Mouse (Mus musculus): ENCODE results near the gene Sbno1. TPM values are rescaled to one million over a fixed set of nuclear protein-coding genes. Genes with fewer than 3 reads are reported as not detected.
A peak's percentile ranks its signal among the peaks of the same experiment; 100 is the strongest.

The Sbno1 gene
- polyA plus RNA-seq, 1 experiment from 2014 or later = 90.3 TPM

DNA sequence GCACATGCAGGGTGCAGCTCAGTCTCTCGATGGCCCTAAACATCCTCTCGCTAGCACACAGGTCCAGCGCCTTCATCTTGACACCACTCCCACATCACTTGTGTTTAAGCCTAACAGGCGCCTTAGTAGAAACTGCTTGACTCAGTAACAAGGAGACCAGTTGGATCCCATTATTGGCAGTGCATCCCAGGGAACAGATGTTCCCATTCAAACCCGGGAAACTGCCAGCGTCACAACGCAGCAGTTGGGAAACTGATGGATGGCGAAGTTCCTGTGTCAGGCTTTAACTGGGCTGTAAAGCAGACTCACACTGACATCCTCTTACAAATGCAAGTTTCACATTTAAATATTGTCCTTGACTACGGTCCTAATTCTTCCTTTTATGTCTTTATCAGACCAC, 87.9 kb downstream of the Sbno1 start:
- Histone ChIP-seq H3K9me3 (replicated peaks) (no peaks in the 10 kb centered on the region), H3K27me3 (ENCODE audit: low read depth, poor library complexity, severe bottlenecking) (no peaks in the 10 kb centered on the region), H3K4me3 (no peak overlapping the region), H3K27ac (replicated peaks) (no peak overlapping the region), H3K36me3 (peaks cover 29% of the 10 kb centered on the region), H3K4me1 (peaks cover 27% of the 10 kb centered on the region)
- WGBS = 82% methylated on average over 9 of the region's 9 CpGs
- DNase-seq (ENCODE audit: low spot score) = no peak

DNA sequence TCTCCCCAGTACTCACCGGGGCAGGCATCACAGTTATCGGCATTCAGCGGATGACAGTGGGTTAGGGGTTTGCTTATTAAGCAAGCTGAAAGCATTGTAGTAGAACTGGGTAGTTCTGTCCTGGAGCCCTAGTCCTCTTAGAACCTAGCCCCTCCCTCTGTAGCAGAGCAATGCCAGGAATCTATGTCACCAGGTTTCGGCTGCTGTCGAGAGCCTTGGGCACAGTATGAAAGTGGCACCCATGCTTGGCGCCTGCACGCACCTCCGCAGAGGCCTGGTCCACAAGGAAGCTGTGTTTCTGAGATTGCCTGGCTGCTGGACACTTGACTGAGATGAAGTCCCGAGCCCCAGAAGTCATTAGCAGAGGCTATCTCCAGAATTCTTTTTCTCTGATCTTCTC, 88.7 kb downstream of the Sbno1 start:
- Histone ChIP-seq H3K27ac (replicated peaks) (peak overlapping the region; percentile 28; the same call in 1 of the 2 replicates), H3K9me3 (replicated peaks) (no peaks in the 10 kb centered on the region), H3K36me3 (peaks cover 29% of the 10 kb centered on the region), H3K27me3 (ENCODE audit: low read depth, poor library complexity, severe bottlenecking) (no peaks in the 10 kb centered on the region), H3K4me3 (no peak overlapping the region), H3K4me1 (peaks cover 27% of the 10 kb centered on the region)
- DNase-seq (ENCODE audit: low spot score) = no peak
- WGBS = 90% methylated on average over 9 of the region's 9 CpGs

DNA sequence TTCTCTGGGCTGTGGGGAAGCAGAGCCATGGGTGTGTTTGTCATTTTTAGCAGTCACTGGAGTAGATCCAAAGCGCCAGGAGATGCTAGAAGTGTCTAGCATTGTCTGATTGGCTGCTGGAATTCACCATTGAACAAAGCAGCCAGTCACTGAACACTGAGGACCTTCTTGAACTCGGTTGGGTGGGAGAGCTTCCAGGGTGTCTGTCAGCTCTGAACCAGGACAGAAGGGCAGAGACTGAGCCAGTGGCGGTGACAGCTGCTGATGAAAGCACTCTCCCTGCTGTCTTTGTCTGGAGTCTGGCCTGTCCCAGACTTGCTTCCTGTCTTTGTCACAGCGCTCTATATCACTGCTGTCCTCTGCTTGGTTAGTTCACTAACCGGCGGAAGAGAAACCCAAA, 91.4 kb downstream of the Sbno1 start:
- WGBS = 59% methylated on average over 6 of the region's 6 CpGs
- Histone ChIP-seq H3K27me3 (ENCODE audit: low read depth, poor library complexity, severe bottlenecking) (no peaks in the 10 kb centered on the region), H3K9me3 (replicated peaks) (no peaks in the 10 kb centered on the region), H3K36me3 (peaks cover 10% of the 10 kb centered on the region), H3K27ac (replicated peaks) (peak overlapping the region; percentile 67), H3K4me3 (0 out of 2 replicates have a peak overlapping the region, but pooled peaks have one; percentile 1), H3K4me1 (peaks cover 27% of the 10 kb centered on the region)
- peak; percentile 38 for DNase-seq (ENCODE audit: low spot score)

DNA sequence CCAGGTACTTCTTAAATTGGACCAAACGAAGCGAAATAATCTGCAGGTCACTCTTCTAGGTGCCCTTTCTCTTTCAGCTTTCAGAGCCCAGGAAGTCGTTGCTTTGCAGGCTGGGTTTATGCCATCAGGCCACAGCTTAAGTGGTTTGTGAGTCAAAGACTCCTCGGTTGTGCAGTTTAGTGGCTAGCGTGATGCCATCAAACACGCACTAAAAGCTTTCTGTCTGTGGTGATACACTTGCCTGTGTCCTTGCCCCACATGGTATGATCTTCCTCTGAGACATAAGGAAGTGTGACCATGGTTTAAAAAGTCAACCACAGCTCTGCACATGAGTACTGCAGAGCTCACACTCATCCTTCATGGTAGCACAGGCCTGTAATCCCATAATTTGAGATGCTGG, 95.7 kb downstream of the Sbno1 start:
- H3K36me3 ChIP-seq = peaks cover 1% of the 10 kb centered on the region
- WGBS = 89% methylated on average over 6 of the region's 6 CpGs
- H3K4me3 ChIP-seq = no peak overlapping the region
- no peaks in the 10 kb centered on the region for H3K27me3 ChIP-seq (ENCODE audit: low read depth, poor library complexity, severe bottlenecking)
- no peak for DNase-seq (ENCODE audit: low spot score)
- no peak overlapping the region for H3K27ac ChIP-seq (replicated peaks)
- H3K4me1 ChIP-seq = peaks cover 35% of the 10 kb centered on the region
- H3K9me3 ChIP-seq (replicated peaks) = no peaks in the 10 kb centered on the region

DNA sequence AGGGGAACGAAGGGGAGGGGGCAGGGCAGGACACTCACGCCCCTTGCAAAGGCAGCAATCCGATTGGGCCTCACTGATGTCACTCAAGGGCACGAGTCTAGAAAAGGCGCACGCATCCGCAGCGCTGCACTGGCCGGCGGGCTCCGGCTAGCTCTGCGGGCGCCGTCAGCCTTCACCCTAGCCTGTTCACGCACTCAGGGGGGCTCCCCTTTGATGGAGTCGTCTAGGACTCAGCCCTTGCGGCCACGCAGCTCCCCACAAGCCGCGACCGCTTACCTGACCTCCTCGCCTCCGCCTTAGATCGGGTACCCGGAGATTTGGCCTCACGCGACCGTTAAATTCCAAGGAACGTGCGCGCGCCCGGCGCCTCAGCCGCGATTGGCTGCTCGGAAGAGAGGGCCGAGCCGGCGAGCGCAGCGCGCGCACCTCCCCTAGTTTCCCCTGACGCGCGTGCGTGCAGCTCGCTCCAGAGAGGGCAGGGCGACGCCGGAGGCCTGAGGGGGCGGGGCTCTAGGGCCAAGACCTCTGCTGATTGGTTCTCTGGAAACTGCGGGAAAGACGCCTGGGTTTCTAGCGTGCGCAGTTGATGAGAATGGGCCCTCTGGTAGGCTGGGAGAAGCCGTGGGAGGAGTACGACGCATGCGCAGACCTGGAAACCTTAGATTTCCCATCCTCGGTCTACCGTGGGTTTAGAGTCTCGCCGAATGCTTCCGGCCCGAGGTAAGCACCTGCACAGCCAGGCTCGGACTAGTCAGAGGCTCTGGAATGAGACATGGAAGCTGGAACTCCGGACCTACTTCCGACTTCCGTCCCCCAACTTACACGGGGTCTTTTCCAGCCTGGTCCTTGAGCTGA, 98.1 kb downstream of the Sbno1 start, which contains the start of the genes Mphosph9 and 2810006K23Rik:
Gene Mphosph9 (minus strand): TSS at position 463 of the 855 bp plus-strand sequence.
Gene 2810006K23Rik (plus strand): TSS at position 580 of the 855 bp plus-strand sequence.
- Histone ChIP-seq H3K36me3 (peaks cover 21% of the 10 kb centered on the region), H3K9me3 (replicated peaks) (no peaks in the 10 kb centered on the region), H3K27me3 (ENCODE audit: low read depth, poor library complexity, severe bottlenecking) (no peaks in the 10 kb centered on the region), H3K4me3 (peak within 1 kb of the TSS; percentile 64), H3K27ac (replicated peaks) (peak within 1 kb of the TSS; percentile 95), H3K4me1 (peaks cover 21% of the 10 kb centered on the region)
- under 1% methylated on average over 72 of the region's 72 CpGs for WGBS
- DNase-seq (ENCODE audit: low spot score) = peak; percentile 100

DNA sequence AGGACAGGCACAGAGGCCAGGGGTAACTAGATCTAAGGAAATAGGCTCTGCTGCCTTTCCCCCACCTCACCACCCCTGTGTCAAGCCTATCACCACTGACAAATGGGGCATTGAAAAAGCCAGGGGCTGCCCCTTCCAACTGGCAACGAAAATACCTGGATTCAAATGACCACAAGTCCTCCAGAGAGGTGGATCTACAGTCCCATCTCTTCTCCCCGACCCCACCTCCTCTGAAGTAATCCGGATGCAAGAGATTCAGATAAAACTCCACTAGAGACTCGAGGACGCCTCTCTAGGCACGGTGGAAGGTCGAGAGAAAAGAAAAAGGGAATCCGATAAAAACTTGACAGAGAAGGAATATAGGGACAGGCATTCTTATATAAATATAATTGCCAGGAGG, 99.0 kb downstream of the Sbno1 start:
- peak overlapping the region; percentile 95 for H3K27ac ChIP-seq (replicated peaks)
- H3K27me3 ChIP-seq (ENCODE audit: low read depth, poor library complexity, severe bottlenecking) = no peaks in the 10 kb centered on the region
- H3K4me3 ChIP-seq = peak overlapping the region; percentile 64
- no peak for DNase-seq (ENCODE audit: low spot score)
- peaks cover 21% of the 10 kb centered on the region for H3K4me1 ChIP-seq
- WGBS = 4% methylated on average over 8 of the region's 8 CpGs
- no peaks in the 10 kb centered on the region for H3K9me3 ChIP-seq (replicated peaks)
- H3K36me3 ChIP-seq = peaks cover 30% of the 10 kb centered on the region

Small RNAs within 50 kb of the gene (microRNA-seq; reads per million reads assigned to microRNA genes)
- 2.4 reads per million for gene Gm27486

Other genes with a start within 250 kb of the Sbno1 start
- gene Pitpnm2, start 176.2 kb downstream of the Sbno1 start, polyA plus RNA-seq (2016; fragmentation: Nextera tagmentation; extraction: Ambion mirVana) = 2.9 and 4.0 TPM in 2 replicates
- 16.2 and 18.5 TPM in 2 replicates for gene Mphosph9, start 98.0 kb downstream of the Sbno1 start, polyA plus RNA-seq (2016; fragmentation: Nextera tagmentation; extraction: Ambion mirVana)
- 27.8 and 30.2 TPM in 2 replicates for gene 2810006K23Rik, start 97.9 kb downstream of the Sbno1 start, polyA plus RNA-seq (2016; fragmentation: Nextera tagmentation; extraction: Ambion mirVana)
- 61.6 and 64.3 TPM in 2 replicates for gene Cdk2ap1, start 62.9 kb downstream of the Sbno1 start, polyA plus RNA-seq (2016; fragmentation: Nextera tagmentation; extraction: Ambion mirVana)
- 36.3 and 37.5 TPM in 2 replicates for gene Kmt5a, start 13.9 kb upstream of the Sbno1 start, polyA plus RNA-seq (2016; fragmentation: Nextera tagmentation; extraction: Ambion mirVana)
- gene Rilpl2, start 52.4 kb upstream of the Sbno1 start, polyA plus RNA-seq (2016; fragmentation: Nextera tagmentation; extraction: Ambion mirVana) = 22.4 and 24.9 TPM in 2 replicates
- 35.1 and 35.5 TPM in 2 replicates for gene Snrnp35, start 57.1 kb upstream of the Sbno1 start, polyA plus RNA-seq (2016; fragmentation: Nextera tagmentation; extraction: Ambion mirVana)
- gene Rilpl1, start 105.4 kb upstream of the Sbno1 start, polyA plus RNA-seq (2016; fragmentation: Nextera tagmentation; extraction: Ambion mirVana) = 20.2 and 22.7 TPM in 2 replicates
- gene Tmed2, start 114.7 kb upstream of the Sbno1 start, polyA plus RNA-seq (2016; fragmentation: Nextera tagmentation; extraction: Ambion mirVana) = 466 and 495 TPM in 2 replicates
- gene Ddx55, start 126.9 kb upstream of the Sbno1 start, polyA plus RNA-seq (2016; fragmentation: Nextera tagmentation; extraction: Ambion mirVana) = 18.4 and 19.1 TPM in 2 replicates
- 86.7 and 86.9 TPM in 2 replicates for gene Eif2b1, start 153.1 kb upstream of the Sbno1 start, polyA plus RNA-seq (2016; fragmentation: Nextera tagmentation; extraction: Ambion mirVana)
- 96.4 and 98.9 TPM in 2 replicates for gene Gtf2h3, start 153.1 kb upstream of the Sbno1 start, polyA plus RNA-seq (2016; fragmentation: Nextera tagmentation; extraction: Ambion mirVana)
- gene Atp6v0a2, start 202.6 kb upstream of the Sbno1 start, polyA plus RNA-seq (2016; fragmentation: Nextera tagmentation; extraction: Ambion mirVana) = 46.6 and 53.4 TPM in 2 replicates

Data from midbrain, embryonic 10.5 days (tissue).